Mouse (Mus musculus): ENCODE measurements around the gene C87436.
A peak's percentile ranks its signal among the peaks of the same experiment; 100 is the strongest.
"Not testable (repeated sequence)": the region's sequence is repeated elsewhere in the genome, so short reads cannot be mapped to it uniquely, and the experiment has no call there.

The C87436 gene

DNA sequence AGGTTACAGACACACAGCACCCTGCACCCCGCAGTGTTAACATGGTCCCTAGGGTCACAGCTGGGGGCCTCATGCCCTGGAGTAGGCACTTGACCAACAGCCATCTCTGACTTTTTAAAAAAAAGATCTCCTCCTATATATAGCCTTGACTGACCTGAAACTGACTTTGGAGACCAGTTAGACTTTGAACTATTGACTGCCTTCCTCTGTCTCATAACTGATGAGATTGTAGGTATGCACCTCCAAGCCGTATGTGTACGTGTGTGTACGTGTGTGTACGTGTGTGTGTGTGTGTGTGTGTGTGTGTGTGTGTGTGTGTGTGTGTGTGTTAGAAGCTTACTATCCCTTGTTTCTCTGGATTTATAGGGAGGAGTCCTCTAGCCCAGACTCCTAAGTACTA, 43.7 kb downstream of the C87436 start:
- no peak for DNase-seq (ENCODE audit: low spot score in 2 of 2)

GRCm38 (mm10) chr6:86485943-86486640, 47.9 kb downstream of the C87436 start:
- no peak for DNase-seq (ENCODE audit: low spot score in 2 of 2)

- DNase-seq (ENCODE audit: low spot score in 2 of 2), result peak; percentile 82 to 87
Observed at GRCm38 (mm10) chr6:86487358-86488148, 49.4 kb downstream of the C87436 start.

GRCm38 (mm10) chr6:86488149-86488485, 49.9 kb downstream of the C87436 start:
- peak in 1 of 2 experiments; percentile 24 for DNase-seq (ENCODE audit: low spot score in 2 of 2)

DNA sequence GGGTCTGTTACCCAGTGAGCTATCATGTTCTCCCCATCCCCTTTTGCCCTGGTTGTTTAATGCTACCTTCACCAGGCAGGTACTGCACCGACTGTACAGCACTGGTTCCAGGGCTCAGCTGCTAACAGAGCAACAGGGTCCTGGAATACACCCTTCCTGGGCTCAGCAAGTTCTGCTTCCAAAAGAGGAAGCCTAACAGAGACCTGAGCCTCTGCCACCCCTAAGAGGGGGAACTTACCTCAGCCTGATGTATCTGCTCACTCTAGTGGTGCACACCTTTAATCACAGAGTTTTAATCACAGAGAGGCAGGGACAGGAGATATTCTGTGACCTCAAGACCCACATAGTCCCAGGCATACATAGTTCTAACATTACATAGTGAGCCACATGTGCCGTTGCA, 51.8 kb downstream of the C87436 start:
- DNase-seq (ENCODE audit: low spot score in 2 of 2), result no peak

DNA sequence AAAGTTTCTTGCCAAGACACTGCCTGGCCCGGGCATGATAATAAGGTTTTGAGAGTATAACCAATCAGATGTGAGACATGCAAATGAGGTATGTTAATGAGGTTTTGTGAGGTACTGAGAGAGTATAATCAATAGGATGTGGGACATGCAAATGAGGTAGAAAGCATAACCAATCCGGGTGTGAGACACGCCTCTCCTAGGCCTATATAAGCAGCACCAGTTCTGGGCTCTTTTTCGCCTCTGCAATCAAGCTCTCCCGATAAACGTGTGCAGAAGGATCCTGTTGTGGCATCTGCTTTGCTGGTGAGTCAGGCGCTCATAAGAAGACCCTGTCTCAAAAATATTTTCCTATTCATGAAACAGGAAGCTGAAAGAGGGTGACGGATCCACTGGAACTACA, 52.2 kb downstream of the C87436 start:
- DNase-seq (ENCODE audit: low spot score in 2 of 2), result not testable (repeated sequence)

GRCm38 (mm10) chr6:86493469-86494263, 55.5 kb downstream of the C87436 start:
- no peak for DNase-seq (ENCODE audit: low spot score in 2 of 2)

GRCm38 (mm10) chr6:86494767-86495166, 56.6 kb downstream of the C87436 start:
- no peak for DNase-seq (ENCODE audit: low spot score in 2 of 2)

DNA sequence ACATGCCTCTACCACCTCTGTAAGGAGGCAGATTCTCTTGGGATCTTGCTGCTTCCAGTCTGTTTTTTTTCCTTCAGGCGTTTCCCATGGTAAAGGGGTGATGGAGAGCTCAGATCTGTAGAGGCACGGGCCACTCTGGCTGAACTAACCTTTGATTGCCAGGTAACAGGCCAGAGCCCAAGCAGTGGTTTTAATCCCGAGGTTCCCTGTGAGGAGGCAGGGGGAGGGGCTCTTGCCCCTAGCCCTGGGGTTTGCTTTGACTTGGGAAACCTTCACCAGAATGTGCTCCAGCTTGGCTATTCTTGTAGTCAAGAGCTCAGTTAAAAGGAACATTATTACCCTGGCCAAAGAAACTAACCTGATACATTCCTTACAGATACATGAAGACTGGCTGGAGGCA, 57.5 kb downstream of the C87436 start:
- DNase-seq (ENCODE audit: low spot score in 2 of 2), result no peak

- DNase-seq (ENCODE audit: low spot score in 2 of 2), result no peak
Observed at GRCm38 (mm10) chr6:86496127-86496526, 58.0 kb downstream of the C87436 start.

- no peak for DNase-seq (ENCODE audit: low spot score in 2 of 2)
Observed at GRCm38 (mm10) chr6:86496585-86496984, 58.4 kb downstream of the C87436 start.

DNA sequence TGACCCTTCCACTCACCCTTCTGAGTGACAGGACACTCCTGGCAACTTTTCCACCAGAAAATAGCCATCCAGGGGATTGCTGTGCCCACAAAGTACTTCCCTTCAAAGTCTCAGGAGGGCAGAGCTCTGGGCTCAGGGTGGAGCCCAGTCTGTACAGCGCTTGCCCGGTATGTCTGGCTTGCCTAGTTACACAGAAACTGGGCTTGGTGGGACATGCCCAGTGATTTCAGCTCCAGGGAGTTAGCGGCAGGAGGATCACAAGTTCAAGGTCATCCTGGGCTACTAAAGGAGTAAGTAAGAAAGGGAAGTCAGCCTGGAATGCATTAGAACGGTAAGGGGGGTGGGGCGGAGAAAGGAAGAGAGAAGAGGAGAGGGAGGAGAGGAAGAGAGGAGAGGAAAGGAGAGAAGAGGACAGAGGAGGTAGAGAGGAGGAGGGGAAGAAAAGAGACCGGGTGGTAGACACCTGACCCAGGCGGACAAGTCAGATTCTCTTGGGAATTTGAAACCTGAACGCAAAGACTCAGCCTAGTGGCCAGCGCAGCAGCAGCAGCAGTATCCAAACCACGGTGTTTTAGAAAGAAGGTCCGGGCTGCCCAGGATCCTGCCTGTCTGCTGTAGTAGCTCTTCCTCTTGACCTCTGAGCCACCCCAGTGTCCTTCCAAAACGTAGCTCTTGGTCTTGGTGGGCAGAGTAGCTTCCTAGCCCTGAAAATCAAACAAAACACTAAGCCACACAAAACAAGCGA, 59.1 kb downstream of the C87436 start:
- DNase-seq (ENCODE audit: low spot score in 2 of 2), result no peak

DNA sequence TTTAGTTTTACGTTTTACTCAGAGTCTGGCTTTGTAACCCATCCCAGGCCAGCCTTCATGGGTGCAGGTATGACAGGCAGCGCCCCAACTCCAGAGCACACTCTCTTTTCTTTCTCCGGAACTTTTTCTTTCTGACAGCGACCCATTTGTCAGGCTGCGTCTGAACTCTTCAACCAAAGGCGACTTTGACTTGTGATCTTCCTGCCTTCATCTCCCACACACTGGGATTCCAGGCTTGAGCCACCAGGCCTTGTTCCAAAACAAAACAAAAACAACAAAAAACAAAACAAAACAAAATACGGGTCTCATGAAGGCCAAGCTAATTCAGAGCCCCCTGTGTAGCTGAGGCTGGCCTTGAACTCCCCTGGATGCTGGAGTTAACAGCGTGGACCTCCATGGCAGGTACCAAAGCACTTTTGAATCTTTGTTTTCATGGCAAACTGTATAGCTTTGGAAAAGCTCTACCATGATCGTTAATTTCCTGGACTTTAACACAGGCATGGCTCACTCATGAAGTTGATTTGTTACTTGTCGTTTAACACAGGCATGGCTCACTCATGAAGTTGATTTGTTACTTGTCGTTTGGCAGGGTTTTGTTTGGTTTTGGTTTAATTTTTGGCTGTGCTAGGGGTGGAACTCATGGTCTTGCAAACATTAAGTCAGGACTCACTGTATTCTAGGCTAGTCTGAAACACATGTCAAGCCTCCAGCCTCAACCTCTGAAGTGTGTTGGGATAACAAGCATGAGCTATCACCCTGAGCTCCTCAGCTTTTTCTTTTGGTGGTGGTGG, 60.0 kb downstream of the C87436 start:
- no peak for DNase-seq (ENCODE audit: low spot score in 2 of 2)

DNA sequence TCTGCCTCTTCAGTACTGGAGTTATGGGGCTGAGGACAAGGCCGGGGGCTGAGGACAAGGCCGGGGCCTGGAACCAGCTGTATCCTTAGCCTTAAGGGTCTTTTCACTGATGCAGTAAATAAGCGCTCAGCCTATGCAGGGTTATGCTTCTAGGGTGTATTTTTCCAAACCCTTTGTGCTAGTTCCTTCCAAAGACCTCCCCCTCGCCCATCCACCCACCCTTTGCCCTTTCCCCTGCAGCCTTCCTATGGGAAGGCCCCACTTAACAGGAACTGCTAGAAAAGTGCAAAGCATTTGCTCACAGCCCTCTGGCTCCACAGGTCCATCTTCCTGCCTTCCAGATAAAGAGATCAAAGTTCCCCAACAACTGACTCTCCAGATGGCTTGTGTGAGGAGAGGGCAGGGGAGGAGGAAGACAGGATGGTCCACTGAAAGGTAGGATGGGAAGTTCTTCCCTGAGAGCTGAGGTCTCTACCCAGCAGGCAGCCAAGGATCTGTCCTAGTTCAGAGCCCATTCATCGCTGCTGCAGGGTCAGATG, 61.5 kb downstream of the C87436 start:
- no peak for DNase-seq (ENCODE audit: low spot score in 2 of 2)

- no peak for DNase-seq (ENCODE audit: low spot score in 2 of 2)
Observed at GRCm38 (mm10) chr6:86503513-86503912, 65.3 kb downstream of the C87436 start.

- no peak for DNase-seq (ENCODE audit: low spot score in 2 of 2)
Observed at GRCm38 (mm10) chr6:86505671-86506070, 67.5 kb downstream of the C87436 start.

GRCm38 (mm10) chr6:86506309-86506708, 68.1 kb downstream of the C87436 start:
- DNase-seq (ENCODE audit: low spot score in 2 of 2), result no peak

DNA sequence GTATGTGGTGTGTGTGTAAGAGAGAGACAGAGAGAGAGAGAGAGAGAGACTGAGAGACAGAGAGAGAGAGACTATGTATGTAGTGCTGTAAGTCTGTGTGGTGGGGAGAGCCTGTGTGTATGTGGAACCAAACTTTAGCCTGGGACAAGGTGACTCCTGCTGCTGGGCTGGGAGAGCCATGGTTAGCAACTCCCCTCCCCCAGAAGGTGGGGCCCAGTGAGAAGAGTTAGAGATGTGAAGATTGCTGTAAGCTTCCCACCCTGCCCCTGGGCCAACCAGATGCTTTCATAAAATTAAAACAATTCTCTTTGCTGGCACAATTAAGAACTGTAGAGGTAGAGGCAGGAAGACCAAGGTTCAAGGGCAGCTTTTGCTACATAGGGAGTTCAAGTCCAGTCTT, 68.9 kb downstream of the C87436 start:
- no peak for DNase-seq (ENCODE audit: low spot score in 2 of 2)

GRCm38 (mm10) chr6:86508736-86509135, 70.6 kb downstream of the C87436 start:
- DNase-seq (ENCODE audit: low spot score in 2 of 2), result no peak

DNA sequence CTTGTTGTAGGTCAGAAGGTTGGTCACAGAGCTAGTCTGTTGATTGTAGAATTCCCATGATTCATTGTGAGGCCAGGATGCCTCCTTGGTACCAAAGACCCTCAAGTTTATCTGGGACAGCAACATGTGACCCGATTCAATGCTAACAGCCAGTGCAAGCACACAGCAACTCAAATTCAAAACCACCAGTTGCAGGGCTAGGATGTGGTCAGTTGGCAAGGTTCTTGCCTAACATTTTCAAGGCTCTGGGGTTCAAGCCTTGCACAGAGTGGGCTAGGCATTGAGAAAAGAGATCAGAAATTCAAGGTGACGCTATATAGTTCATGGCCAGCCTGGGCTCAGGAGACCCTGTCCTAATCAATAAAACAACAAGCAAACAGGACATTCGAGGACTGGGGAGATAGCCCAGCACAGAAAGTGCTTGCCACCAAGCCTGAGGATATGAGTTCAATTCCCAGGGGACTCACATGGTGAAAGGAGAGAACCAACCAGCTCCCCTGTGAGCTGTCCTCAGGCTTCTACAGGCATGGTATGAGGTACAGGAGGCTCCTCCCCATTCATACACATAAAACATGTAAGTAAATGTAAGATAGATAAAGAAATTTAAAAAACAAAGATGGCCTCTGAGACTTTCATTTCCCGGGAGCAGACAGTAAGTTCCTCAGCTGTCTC, 71.2 kb downstream of the C87436 start:
- no peak for DNase-seq (ENCODE audit: low spot score in 2 of 2)

All from thymus, postnatal 10 days (tissue).